Mouse (Mus musculus) cerebellum, adult 2 months (tissue): ENCODE measurements around the gene Smarcc2. TPM values are rescaled to one million over a fixed set of nuclear protein-coding genes. Genes with fewer than 3 reads are reported as not detected.

Experiments used
- DNase-seq, 2 experiments: peaks; one replicate each; pipeline ENCODE4 v3.0.0; 2021
- H3K27ac ChIP-seq: fragments of 200-500 bp; 2 replicates; pipeline ENCODE4 v1.5.1; 2012; ENCODE audit warnings: low read length, control low read depth, inconsistent platforms; ENCODE audit not compliant: insufficient read depth
- H3K27me3 ChIP-seq: fragments of 200-500 bp; 2 replicates; pipeline ENCODE4 v1.6.1; 2012; ENCODE audit warnings: inconsistent platforms, mild to moderate bottlenecking, low read length, moderate library complexity; ENCODE audit not compliant: control insufficient read depth, insufficient read depth
- H3K4me1 ChIP-seq: fragments of 200-500 bp; 2 replicates; pipeline ENCODE4 v1.6.1; 2011; ENCODE audit warnings: low read length; ENCODE audit not compliant: control insufficient read depth, insufficient read depth
- H3K4me3 ChIP-seq: fragments of 200-500 bp; replicated peaks from 2 replicates; pipeline ENCODE3; 2011; ENCODE audit warnings: mild to moderate bottlenecking, low read depth, low read length, control low read depth; ENCODE audit not compliant: insufficient read depth
- CTCF ChIP-seq: fragments of 200-500 bp; IDR thresholded peaks from 2 replicates; pipeline ENCODE4 v1.5.1; 2011; ENCODE audit warnings: low read depth, mild to moderate bottlenecking, control low read depth, low read length, moderate library complexity, borderline replicate concordance; ENCODE audit not compliant: insufficient read depth
- POLR2A ChIP-seq: fragments of 200-500 bp; IDR thresholded peaks from 2 replicates; pipeline ENCODE4 v1.6.1; 2011; ENCODE audit warnings: low read length, control low read depth, borderline replicate concordance; ENCODE audit not compliant: insufficient read depth
- WGBS: fragments of 180-500 bp; shearing (Covaris S2); methylation state at CpG from one replicate; pipeline ENCODE4 v1.1.7; 2018; 5-methylcytosine and 5-hydroxymethylcytosine counted together
- polyA plus RNA-seq: library from polyadenylated mRNA; depleted of rRNA; stranded (reverse); fragments of >200 nt; gene quantifications from 2 replicates; pipeline ENCODE4 v1.2.3, GENCODE M21; 2012

Smarcc2 gene
- polyA plus RNA-seq, 1 experiment = 239 TPM

DNA sequence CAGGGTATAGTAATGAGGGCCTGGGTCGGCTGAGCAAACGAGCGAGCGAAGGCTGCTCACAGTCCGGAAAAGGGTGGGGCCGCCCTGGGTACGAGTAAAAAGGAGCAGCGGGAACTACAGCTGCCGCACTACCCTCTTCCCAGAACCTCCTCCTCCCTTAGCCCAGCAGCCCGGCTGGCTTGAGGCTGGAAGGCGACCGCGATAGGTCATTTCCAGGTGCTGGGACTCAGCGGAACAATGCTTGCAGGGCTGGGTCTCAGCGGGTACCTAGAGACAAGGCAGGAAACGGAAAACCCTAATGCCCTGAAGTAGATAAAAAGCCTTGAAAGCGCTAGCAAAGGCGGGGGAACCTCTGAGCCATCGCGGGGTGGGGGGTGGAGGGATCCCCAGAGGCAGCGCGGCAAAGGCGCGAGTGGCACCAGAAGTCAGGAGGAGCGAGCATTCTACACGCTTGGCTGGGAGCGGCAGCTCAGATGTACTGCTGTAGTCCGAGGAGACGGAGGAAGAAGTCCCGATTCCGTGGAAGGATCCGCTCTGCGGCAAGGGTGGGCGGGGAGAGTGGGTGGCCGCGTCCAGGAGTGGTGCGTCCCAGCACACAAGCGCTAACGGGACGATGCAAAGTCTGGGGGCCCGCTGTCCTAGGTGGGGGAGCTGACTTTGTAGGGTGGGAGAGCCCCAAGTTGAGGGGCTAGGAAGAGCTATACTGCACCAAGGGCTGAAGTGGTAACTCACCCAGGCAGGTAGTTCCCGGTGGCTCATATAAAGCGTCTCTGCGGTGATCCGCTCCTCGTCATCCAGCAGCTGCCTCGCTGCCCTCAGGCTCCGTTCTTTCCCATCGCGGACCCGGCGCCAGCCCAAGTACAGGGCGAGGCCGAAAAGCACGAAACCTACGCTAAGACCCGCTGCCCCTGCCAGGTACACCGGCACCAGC is 65.9 kb downstream of the Smarcc2 start:
- peak overlapping the region; percentile 20; the same call in 1 of the 2 replicates for H3K27ac ChIP-seq
- under 1% methylated on average over 58 of the region's 58 CpGs for WGBS

DNA sequence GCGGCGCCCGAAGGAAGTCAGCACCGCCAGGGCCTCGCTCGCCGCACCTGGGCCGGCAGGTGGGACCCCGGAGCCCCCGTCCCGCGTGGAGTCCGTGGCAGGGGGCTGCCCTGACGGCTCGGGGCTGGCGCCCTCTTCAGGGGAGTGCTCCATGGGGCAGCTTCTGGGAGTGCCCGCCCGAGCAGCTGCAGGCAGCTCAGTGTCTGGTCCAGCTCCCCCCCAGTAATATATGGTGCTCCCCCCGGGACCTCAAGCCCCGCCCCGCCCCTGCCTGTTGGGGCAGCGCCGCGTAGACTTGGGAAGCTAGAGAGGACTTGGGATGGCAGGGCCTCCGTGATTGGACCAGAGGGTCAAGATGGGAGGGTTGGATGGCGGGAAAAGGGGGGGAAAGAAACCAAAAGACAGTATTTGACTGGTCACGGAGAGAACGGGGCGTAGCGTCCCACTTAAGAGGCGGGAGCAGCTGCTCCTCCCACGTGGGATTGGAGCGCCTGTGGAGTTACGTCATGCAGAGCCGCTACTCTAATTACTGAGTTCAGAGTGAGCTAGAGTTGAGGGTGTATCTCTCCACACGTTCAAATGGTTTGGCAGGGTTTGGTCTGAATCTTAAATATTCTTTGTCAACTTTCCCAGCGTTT is 66.7 kb downstream of the Smarcc2 start, which contains the start of gene Esyt1:
TSS of gene Esyt1 (minus strand) at position 201 of the 638 bp plus-strand sequence.
- peaks cover 7% of the 10 kb centered on the region; the same call in 1 of the 2 replicates for H3K4me1 ChIP-seq
- WGBS = under 1% methylated on average over 37 of the region's 37 CpGs
- H3K27ac ChIP-seq = peak within 1 kb of the TSS; percentile 20; the same call in 1 of the 2 replicates
- peak; percentile 90 to 98 for DNase-seq
- H3K4me3 ChIP-seq = peak within 1 kb of the TSS; percentile 71
- no peaks in the 10 kb centered on the region for H3K27me3 ChIP-seq
- TF ChIP-seq CTCF (no peak), POLR2A (0 out of 2 replicates have a peak, but pooled peaks have one; percentile 38)

More for the DNA sequence above, 65.9 kb downstream of the Smarcc2 start:
- Histone ChIP-seq H3K27me3 (no peaks in the 10 kb centered on the region), H3K4me1 (peaks cover 7% of the 10 kb centered on the region; the same call in 1 of the 2 replicates), H3K4me3 (peak overlapping the region; percentile 71)
- TF ChIP-seq POLR2A (no peak), CTCF (no peak)
- peak; percentile 54 to 67 for DNase-seq

DNA sequence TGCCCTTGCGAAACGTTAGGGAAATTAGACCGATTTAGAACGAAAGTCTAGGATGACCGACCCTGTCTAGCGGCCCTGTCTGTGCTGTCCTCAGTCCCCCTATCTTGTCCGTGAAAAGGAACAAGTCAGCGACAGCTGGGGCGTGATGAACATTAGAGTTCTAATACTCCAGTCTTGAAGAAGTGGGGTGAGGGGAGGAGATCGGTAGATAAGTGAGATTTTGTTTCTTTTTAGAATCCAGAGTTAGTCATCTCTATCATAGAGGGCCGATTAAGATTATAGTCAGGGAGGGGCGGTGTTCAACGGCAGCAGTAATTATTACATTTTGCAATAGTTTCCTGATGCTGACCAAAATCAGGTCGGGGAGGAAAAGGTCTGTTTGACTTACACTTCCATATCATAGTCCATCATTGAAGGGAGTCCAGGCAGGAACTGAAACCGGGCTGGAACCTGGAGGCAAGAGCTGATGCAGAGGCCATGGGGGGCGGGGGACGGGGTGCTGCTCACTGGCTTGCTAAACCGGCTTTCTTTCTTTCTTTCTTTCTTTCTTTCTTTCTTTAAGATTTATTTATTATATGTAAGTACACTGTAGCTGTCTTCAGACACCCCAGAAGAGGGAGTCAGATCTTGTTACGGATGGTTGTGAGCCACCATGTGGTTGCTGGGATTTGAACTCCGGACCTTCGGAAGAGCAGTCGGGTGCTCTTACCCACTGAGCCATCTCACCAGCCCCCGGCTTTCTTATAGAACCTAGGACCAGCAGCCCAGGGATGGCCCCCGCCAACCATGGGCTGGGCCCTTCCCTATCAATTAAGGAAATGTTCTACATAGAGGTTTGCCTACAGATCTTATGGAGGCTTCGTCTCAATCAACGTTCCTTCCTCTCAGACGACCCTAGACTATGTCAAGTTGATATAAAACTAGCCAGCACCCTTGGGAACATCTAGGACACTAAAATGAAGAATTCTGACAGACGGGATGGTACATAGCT is 67.6 kb downstream of the Smarcc2 start:
- H3K4me3 ChIP-seq = peak overlapping the region; percentile 71
- no peaks in the 10 kb centered on the region for H3K27me3 ChIP-seq
- WGBS = 32% methylated on average over 28 of the region's 28 CpGs
- DNase-seq = no peak
- TF ChIP-seq POLR2A (no peak), CTCF (no peak)
- peaks cover 7% of the 10 kb centered on the region; the same call in 1 of the 2 replicates for H3K4me1 ChIP-seq
- H3K27ac ChIP-seq = no peak overlapping the region

GRCm38 (mm10) chr10:128535206-128535605 is 76.2 kb downstream of the Smarcc2 start:
- Histone ChIP-seq H3K4me1 (peaks cover 3% of the 10 kb centered on the region; the same call in 1 of the 2 replicates), H3K27ac (no peak overlapping the region), H3K27me3 (no peaks in the 10 kb centered on the region), H3K4me3 (no peak overlapping the region)
- WGBS = 89% methylated on average over 2 of the region's 2 CpGs
- no peak for TF ChIP-seq POLR2A
- TF ChIP-seq CTCF = no peak
- no peak for DNase-seq

- Histone ChIP-seq H3K4me1 (peaks cover 3% of the 10 kb centered on the region; the same call in 1 of the 2 replicates), H3K4me3 (peak overlapping the region; percentile 17), H3K27ac (peak overlapping the region; percentile 29; the same call in 1 of the 2 replicates), H3K27me3 (no peaks in the 10 kb centered on the region)
- TF ChIP-seq POLR2A (no peak), CTCF (no peak)
- WGBS = 71% methylated on average over 4 of the region's 4 CpGs
- no peak for DNase-seq
These were observed 76.7 kb downstream of the Smarcc2 start for GRCm38 (mm10) chr10:128535624-128536265.

DNA sequence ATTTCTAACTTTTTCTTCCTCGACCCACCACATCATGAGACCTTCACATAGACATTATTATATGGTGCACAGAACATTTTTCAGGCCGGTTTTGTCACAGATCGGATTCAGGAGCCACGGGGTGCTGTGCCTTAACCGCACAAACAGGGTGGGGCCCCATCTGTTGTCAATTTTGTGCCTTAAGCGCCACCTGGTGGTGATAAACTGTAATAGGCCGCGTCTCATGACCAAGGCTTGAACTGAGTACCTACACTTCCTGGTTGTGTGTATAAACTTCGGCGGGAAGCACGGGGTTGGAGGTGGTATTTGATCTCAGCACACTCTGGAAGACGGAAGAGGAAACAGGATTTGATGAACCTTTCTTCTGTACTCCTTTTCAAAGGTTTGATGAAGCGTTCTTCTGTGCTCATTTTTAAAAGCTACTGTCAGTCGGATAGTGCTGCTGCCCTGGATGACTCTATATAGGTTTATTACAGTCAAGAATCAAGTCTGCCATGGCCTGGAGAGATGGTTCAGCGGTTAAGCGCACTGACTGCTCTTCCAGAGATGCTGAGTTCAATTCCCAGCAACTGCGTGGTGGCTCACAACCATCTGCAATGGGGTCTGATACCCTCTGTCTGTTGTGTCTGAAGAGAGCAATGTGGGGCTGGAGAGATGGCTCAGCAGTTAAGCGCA is 77.4 kb downstream of the Smarcc2 start:
- Histone ChIP-seq H3K4me3 (peak overlapping the region; percentile 17), H3K27ac (peak overlapping the region; percentile 29; the same call in 1 of the 2 replicates), H3K4me1 (peaks cover 3% of the 10 kb centered on the region; the same call in 1 of the 2 replicates), H3K27me3 (no peaks in the 10 kb centered on the region)
- 11% methylated on average over 18 of the region's 18 CpGs for WGBS
- TF ChIP-seq CTCF (peak; percentile 88), POLR2A (no peak)
- peak; percentile 89 to 92 for DNase-seq
